Mouse (Mus musculus): ENCODE measurements around the gene Mapt.
A peak's percentile ranks its signal among the peaks of the same experiment; 100 is the strongest.

Gene Mapt

GRCm38 (mm10) chr11:104270452-104270851, 39.3 kb downstream of the Mapt start:
- no peak for ATAC-seq (ENCODE audit: insufficient number of reproducible peaks, low FRiP score, low TSS enrichment)

DNA sequence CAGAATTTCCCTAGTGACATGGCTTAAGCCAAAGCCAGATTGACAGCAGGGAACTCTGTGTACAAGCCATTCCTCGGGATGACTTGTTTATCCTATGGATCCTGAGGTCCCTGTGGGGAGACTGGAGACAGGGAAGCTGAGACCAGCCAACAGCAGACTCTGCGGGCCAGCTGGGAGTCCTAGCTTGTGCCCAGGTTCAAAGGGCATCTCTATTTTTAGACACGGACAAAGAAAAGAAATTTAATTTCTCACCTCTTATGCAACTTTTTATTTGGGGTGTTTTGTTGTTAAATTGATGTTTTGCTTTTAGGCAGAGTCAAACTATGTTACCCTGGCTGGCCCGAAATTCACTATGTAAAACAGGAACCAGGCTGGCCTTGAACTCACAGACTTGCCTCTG, 39.7 kb downstream of the Mapt start:
- ATAC-seq (ENCODE audit: insufficient number of reproducible peaks, low FRiP score, low TSS enrichment), result no peak

DNA sequence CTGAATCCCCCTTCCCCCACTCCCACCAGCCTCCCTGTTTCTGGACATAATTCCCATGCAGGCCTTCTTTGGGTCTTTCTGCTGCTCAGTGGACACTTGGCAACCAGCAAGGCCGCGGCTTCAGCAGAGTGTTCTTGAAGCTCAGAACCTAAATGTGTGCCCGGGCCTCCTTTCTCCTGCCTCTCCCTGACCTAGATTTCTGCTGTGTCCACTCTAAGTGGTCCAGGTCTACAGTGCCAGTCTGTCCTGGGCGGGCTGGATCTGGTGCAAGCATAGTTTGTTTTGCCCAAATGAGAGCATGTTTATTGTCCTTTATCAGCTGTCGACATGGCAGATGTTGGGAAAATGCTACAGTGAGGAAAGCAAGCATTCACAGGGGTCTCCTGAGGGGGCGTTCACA, 40.7 kb downstream of the Mapt start:
- ATAC-seq (ENCODE audit: insufficient number of reproducible peaks, low FRiP score, low TSS enrichment), result peak; percentile 69; the same call in 1 of the 2 replicates

- peak; percentile 78; the same call in 1 of the 2 replicates for ATAC-seq (ENCODE audit: insufficient number of reproducible peaks, low FRiP score, low TSS enrichment)
These were observed 41.2 kb downstream of the Mapt start for GRCm38 (mm10) chr11:104272352-104272751.

DNA sequence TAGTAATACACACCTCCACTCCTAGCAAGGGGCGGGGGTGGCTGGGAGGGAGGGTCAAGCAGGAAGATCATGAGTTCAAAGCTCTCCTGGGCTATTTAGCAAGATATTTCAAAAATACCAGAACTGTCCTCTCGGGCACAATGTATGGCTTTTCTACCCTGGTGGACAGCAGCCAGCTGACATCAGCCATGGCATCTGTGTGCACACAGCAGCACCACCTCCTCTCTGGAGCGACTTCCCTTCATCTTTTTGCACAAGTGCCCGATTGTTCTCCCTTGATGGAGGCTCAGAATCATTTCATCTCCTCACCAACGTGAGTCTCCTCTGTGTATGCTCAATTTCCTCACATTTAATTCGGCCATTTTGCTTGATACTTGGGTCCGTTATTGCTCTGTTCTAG, 44.6 kb downstream of the Mapt start:
- no peak for ATAC-seq (ENCODE audit: insufficient number of reproducible peaks, low FRiP score, low TSS enrichment)

GRCm38 (mm10) chr11:104278222-104278621, 47.0 kb downstream of the Mapt start:
- peak; percentile 74 for ATAC-seq (ENCODE audit: insufficient number of reproducible peaks, low FRiP score, low TSS enrichment)

- ATAC-seq (ENCODE audit: insufficient number of reproducible peaks, low FRiP score, low TSS enrichment), result no peak
These were observed 47.9 kb downstream of the Mapt start for GRCm38 (mm10) chr11:104279049-104279448.

DNA sequence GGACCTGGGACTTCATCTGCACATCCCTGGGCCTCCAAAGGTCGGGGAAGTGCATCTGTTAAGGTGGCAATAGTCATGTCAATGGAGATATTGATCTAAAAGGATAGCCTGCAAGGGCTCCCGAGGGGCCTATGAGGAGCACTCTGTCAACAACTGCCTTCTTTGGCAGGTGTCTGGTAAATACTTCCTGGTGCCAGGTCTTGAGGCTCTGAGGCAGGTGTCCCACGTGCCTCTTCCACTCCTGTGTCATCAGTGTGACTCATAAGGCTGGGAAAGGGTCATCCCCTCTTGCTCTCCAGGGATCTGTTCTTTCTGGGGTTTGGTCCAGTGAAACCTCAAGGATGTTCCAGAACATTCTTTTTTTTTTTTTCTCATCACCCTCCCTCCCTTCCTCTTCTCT, 48.3 kb downstream of the Mapt start:
- no peak for ATAC-seq (ENCODE audit: insufficient number of reproducible peaks, low FRiP score, low TSS enrichment)

GRCm38 (mm10) chr11:104281501-104281900, 50.3 kb downstream of the Mapt start:
- no peak for ATAC-seq (ENCODE audit: insufficient number of reproducible peaks, low FRiP score, low TSS enrichment)

GRCm38 (mm10) chr11:104287113-104287512, 55.9 kb downstream of the Mapt start:
- no peak for ATAC-seq (ENCODE audit: insufficient number of reproducible peaks, low FRiP score, low TSS enrichment)

GRCm38 (mm10) chr11:104288835-104289198, 57.6 kb downstream of the Mapt start:
- ATAC-seq (ENCODE audit: insufficient number of reproducible peaks, low FRiP score, low TSS enrichment), result peak; percentile 77

DNA sequence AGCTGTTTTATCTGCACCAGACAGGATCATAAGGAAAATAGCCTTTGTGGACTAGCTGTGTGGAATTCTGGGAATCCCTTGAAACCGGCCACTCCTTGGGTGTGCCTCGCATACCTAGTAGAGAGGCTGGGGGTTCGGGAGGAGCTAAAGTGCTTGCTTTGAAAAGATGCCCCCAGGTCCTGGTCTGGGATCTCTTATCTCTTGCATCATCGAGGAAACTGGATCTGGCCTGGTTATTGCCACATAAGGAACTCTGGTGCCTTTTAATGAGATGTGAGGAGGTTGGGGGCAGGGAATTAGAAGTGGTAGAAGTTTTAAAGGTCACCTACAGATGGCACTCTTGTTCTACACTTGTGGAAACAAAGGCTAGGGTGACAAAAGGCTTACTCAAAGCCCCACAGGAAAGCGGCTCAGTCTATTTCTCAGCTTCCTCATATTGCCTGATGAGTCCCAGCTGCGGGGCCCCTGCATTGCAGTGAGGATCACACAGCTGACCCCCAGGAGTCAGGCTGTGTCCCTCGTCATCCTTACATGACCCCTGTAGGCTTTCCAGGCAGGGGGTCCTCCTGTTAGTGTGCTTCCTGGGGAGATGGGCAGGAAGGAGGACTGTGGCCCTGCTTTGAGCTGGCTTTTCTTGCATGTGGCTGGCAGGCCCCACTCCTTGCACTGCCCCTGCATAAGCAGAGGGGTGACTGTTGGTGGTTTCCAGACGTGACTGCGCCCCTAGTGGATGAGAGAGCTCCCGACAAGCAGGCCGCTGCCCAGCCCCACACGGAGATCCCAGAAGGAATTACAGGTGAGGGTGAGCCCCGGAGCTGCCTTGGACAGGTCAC, 58.2 kb downstream of the Mapt start:
- ATAC-seq (ENCODE audit: insufficient number of reproducible peaks, low FRiP score, low TSS enrichment), result peak; percentile 36; the same call in 1 of the 2 replicates

GRCm38 (mm10) chr11:104292443-104293220, 61.4 kb downstream of the Mapt start:
- no peak for ATAC-seq (ENCODE audit: insufficient number of reproducible peaks, low FRiP score, low TSS enrichment)

DNA sequence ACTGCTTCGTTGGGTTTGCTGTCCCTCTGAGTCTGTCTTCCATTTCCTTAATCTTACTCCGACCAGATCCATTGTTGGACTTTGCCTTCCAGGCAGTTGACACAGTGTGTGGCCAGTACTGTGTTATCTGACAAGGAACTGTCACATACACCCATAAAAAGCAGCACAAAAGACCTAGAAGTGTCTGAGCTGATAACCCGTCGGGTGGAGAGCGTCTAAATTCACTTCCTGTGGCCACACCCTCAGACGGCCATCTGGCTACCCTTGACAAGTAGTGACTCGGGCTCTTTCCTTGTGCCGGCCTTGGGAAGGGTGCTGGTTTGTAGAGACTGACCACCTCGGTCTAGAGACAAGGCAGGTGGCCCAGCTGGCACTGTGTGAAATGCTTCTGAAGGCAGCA, 62.1 kb downstream of the Mapt start:
- ATAC-seq (ENCODE audit: insufficient number of reproducible peaks, low FRiP score, low TSS enrichment), result no peak

GRCm38 (mm10) chr11:104295145-104295544, 64.0 kb downstream of the Mapt start:
- ATAC-seq (ENCODE audit: insufficient number of reproducible peaks, low FRiP score, low TSS enrichment), result no peak

DNA sequence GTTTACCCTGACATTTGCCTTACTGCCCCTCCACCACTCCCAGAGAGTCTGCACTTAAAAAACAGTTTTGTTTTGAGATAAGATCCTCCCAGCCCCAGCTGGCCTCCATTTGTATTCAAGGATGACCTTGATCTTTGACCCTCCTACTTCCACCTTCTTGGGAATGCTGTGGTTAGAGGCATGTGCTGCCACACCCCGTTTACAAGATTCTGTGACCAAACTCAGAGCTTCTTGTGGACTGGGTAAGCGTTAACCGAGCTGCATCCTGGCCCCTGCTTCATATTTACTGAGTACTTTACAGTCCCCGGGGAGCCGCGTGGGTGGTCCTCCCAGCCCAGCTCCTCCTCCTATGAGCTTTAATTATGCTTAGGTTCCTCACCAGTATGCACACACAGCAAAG, 64.5 kb downstream of the Mapt start:
- ATAC-seq (ENCODE audit: insufficient number of reproducible peaks, low FRiP score, low TSS enrichment), result no peak

- ATAC-seq (ENCODE audit: insufficient number of reproducible peaks, low FRiP score, low TSS enrichment), result no peak
These were observed 66.5 kb downstream of the Mapt start for GRCm38 (mm10) chr11:104297671-104298070.

DNA sequence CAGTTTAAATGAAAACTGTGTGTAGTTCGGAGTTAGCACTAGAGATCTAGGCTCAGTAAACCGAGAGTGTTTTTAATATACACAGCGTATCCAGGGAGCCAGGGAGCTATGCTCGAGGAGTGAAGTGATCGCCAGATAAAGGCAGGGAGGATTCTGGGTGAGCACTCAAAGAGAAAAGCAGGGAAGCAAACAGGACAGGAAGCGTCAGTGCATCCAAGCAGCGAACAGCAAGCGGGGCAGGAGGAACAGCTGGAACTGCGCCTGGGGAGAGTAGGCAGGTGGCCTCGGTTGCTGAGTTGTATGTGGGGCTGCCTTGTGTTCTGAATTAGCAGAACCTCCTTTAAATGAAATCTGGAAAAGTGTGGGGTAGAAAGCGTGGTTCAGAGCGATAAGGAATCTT, 71.4 kb downstream of the Mapt start:
- ATAC-seq (ENCODE audit: insufficient number of reproducible peaks, low FRiP score, low TSS enrichment), result no peak

DNA sequence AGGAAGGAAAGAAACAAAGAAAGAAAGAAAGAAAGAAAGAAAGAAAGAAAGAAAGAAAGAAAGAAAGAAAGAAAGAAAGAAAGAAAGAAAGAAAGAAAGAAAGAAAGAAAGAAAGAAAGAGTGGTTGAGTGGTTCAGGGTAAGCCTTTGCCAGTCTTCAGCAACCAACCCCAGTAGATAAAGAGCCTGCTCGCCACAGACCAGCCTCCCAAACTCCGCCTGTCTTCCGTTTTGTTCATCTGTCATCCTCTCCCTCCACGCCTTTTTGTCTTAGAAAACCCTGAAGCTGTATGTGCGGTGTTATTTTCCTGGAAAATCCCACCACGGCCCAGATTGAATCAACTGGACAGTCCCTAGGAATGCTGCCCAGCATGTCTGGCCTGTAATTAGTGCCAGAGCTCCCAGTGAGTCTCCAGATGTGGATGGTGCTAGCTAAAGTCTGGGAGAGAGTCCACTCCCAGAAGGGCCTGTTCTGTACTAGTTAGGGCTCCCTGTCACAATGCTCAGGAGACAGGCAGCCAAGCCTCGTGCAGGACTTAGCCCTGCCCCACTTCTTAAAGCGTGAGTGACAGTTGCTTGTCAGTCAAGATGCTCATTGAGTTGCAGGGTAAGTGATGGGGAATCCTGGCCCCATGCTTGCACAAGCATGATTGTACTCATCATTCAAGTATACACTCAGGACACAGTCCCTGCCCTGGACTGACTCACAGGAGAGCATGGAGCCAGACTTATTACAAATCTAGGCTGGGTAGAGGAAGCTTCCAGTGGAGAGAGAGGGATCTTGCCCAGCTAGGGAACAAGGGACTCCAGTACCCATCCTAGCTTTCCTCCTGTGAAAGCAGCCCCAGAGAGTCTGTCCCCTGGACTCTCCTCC, 72.1 kb downstream of the Mapt start:
- ATAC-seq (ENCODE audit: insufficient number of reproducible peaks, low FRiP score, low TSS enrichment), result no peak

DNA sequence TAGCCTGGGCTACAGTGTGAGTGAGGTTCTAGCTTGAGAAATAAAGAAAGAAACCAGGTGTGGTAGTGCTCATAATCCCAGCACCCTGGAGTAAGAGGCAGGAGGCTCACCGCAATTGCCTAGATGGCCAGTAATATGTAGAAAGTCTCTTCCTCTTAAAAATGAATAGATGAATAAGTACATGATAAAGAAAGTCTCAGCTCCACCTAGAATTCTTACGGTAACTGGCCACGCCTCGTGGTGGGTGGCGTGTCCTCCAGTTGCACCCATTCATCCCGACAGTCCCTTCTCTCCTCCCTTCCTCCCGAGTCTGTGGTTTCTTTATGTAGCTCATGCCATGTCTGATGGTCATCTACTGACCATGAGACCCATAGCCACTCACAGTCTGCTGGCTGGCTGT, 74.5 kb downstream of the Mapt start:
- no peak for ATAC-seq (ENCODE audit: insufficient number of reproducible peaks, low FRiP score, low TSS enrichment)

GRCm38 (mm10) chr11:104306483-104306882, 75.3 kb downstream of the Mapt start:
- ATAC-seq (ENCODE audit: insufficient number of reproducible peaks, low FRiP score, low TSS enrichment), result no peak
